Mouse (Mus musculus): Measurements from ENCODE around the gene R3hcc1l.

The R3hcc1l gene

DNA sequence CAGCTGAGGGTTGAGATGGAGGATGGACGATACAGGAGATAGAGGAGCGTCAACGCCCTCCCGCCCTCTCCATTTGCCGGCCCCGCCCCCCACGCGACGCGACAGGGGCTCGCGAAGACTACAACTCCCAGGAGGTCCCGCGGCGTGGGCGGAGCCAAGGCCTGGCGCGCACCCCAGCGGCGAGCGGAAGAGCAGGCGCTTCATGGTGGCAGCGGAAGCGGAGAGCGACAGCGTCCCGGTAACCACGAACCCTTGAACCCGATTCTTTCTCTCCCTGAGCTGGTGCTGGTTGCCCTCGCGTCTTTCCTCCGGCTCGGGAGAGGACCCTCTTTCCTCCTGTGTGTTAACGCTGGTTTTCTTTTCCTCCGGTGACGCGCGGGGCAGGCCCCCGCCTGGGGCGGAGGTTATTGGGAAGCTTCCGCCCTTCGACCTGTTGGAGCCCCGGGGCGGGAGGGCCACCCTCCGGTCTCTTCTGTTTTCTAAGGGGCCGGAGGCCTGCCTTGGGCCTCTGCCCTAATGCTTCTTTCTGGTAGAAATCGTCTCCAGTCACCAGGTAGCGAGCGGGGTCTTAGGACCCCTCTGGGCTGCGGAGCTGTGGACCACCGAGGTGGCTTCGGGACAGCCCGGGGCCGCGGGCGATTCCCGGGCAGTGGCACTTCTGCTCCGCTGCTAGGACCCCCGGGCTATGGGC is at the start of gene R3hcc1l:
R3hcc1l (plus strand) TSS at position 140 of the 691 bp plus-strand sequence.
- DNase-seq (ENCODE audit: low read depth): peak; percentile 97

DNA sequence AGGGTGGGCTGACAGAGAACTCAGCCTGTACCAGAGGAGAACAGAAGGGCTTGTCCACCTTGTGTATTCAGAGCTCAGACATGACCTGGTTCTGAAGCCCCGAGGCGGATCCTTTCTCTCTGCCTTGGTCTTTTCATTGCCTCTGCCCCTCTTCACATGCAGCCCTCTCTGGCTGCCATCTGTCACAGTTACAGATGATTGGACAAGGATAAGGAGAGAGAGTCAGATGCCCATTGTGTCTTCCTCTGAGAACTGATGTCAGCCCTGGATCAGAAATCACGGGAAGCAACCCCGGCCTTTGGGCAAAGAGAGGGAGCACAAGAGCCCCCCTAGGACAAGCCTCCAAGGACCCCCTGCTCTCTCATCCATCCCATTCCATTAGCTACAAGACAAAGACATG is 47.0 kb upstream of the R3hcc1l start:
- no peak for DNase-seq (ENCODE audit: low read depth)

DNA sequence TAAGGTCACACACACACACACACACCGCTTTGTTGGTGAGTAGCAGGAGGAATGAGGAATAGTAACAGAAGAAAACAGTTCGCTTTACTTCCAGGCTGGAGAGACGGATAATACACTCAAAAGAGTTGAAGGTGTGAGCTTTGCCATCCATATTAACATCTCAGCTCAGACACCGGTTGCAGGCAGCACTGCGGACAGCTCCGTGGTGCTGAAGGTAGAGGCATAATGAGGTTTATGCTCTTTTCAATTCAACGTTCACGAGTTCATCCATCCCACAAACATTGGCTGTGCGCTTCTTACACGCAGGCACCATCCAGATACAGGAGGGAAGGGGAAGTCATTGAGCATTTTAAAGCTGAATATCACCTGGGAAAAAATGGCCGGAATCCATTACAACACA is 45.7 kb upstream of the R3hcc1l start:
- DNase-seq (ENCODE audit: low read depth): no peak

DNA sequence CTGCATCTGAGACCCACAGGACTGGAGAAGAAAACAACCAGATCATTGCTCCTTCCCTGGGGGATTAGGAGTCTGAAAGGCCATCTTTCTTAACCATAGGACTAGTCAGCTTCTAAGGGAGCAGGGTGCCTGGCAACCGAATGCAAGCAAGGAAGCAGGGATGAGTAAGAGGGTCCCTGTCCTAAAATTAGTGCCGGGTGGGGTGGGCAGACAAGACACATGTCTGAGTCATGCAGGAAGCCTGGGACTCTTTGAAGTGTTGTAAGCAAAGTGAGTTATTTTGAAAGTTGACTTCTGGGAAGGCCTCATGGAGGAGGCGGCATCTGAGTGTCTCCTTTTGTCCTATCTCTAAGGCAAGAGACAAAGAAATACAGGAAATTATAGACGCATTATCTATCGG is 40.8 kb upstream of the R3hcc1l start:
- DNase-seq (ENCODE audit: low read depth): no peak

DNA sequence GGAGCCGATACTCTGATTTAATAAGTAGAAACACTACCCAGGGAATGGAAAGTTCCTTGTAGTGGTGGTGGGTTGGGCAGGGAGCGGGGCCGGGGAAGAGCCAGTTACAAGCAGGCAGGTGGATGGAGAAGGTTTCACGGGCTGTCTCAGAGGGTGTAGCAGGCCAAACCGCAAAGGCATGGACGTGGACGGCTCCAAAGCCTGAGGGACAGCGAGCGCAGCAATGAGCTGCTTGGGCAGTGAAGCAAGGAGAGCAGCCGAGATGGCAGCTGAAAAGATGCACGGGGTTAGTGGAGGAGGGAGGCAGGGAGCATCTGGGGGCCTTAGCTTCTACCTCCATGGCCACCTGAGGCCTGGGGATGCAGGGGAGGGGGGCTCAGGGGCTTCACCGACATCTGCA is 40.3 kb upstream of the R3hcc1l start:
- no peak for DNase-seq (ENCODE audit: low read depth)

GRCm38 (mm10) chr19:42485443-42485842 is 33.1 kb upstream of the R3hcc1l start:
- DNase-seq (ENCODE audit: low read depth): no peak

- DNase-seq (ENCODE audit: low read depth): no peak
Measured at GRCm38 (mm10) chr19:42487261-42487660, 31.3 kb upstream of the R3hcc1l start.

- DNase-seq (ENCODE audit: low read depth): no peak
Measured at GRCm38 (mm10) chr19:42493257-42493917, 25.2 kb upstream of the R3hcc1l start.

DNA sequence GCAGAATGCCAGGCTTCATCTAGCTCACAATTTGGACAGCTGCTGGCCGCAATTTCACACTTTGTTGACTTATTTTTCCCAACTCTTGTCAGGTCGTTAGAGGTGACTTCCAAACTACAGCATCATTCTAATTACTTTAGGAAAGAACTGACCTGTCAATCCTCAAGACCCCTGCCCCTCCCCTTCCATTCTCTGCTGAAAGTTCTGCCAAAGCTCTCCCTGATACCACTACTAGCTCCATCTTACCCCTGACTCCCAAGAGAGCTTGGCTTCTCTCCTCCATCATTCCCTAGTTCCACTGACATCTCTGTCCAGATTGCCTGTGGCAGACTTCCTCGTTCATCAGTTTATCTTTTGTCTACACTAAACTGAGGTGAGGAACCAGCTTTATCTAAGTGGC is 14.4 kb upstream of the R3hcc1l start:
- no peak for DNase-seq (ENCODE audit: low read depth)

DNA sequence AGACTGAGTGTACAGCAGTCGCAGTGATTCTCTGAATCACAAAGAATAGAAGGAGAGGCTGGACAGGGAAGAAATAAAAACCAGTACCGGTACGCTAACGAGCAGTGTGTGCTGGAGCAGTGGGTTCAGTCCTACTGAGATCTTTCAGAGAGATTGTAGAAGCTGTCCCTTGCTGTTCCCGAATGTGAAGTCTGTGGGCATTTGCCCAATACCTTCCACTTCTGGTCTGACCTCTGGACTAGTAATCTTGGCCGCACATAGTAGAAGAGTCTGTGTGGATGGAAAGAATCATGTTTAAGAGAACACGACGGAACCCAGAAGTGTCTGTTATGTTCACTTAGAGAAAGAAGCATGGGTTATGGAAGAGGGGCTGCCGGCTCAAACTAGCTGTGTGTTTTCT is 8.9 kb upstream of the R3hcc1l start:
- no peak for DNase-seq (ENCODE audit: low read depth)

DNA sequence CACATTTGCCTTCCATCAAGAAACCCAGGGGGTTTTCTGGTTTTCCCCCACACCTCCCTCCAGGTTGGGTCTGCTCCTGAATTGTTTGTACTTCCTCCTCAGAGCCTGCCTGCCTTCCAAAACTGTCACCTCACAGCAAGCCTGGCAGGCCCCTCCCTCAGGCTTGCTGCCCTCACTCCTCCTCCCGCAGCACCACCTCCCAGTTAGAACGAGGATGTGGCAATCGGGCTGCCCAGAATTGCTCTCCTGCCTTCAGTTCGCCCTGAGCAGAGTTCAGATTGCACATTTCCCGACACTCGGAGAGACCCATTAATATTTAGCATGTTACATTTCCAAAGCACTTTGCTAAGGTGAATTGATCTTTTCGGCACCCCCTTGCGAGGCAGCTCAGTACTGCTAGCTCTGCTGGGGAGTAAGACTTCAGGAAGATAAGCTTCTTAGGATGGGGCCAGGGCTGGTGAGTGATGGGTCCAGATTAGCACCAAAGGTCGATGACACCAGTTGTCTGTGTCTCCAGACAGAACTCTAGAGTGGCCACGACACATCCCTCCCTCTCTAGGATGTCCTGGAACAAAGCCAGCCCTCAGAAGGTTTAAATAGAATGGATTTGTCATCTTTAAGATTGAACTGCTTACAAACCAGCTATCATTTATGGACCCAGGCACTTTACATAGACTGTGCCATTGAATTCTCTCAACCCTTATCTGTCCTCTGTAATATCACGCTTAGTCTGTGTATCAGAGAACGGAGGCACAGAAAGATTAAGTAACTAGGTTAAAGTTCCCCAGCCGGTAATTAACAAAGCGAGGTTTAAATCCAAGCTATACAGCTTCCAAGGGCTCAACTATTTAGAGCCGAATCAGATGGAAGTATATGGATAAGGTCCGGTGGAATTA is 8.0 kb upstream of the R3hcc1l start:
- no peak for DNase-seq (ENCODE audit: low read depth)

- no peak for DNase-seq (ENCODE audit: low read depth)
Measured at GRCm38 (mm10) chr19:42515656-42516055, 2.9 kb upstream of the R3hcc1l start.

- no peak for DNase-seq (ENCODE audit: low read depth)
Measured at GRCm38 (mm10) chr19:42516121-42516520, 2.4 kb upstream of the R3hcc1l start.

DNA sequence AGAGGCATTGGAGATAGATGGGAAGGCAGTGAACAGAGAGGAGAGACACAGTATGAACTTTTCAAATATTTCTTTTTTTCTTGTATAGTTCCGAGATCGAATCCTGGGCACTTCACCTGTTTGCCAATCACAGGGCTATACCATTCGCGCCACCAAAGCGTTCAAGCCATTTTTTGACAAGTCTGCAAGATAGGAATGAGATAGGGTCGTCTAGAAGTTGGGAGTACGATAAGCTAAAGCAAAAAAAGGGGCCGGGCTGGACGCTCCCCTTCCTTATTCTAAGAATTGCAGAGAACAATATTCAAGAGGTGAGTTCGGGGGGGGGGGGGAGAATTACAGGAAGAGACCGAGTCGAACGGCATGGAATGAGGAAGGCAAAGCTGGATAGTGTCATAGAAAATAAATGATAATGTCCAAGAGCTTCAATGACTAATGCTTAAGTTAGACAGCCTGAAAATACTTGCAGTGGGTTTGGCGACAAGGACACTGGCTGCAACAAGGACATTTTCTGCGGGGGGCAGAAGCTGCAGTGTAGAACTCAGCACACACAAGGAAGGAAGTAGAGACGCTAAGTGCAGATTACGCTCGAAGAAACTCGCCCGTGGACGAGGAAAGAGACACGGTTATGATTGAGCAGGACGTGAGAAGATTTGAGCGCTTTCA is 471 bp upstream of the R3hcc1l start:
- DNase-seq (ENCODE audit: low read depth): no peak

- no peak for DNase-seq (ENCODE audit: low read depth)
Measured at GRCm38 (mm10) chr19:42519760-42520159, 1.2 kb downstream of the R3hcc1l start.

- no peak for DNase-seq (ENCODE audit: low read depth)
Measured at GRCm38 (mm10) chr19:42524703-42525102, 6.1 kb downstream of the R3hcc1l start.

DNA sequence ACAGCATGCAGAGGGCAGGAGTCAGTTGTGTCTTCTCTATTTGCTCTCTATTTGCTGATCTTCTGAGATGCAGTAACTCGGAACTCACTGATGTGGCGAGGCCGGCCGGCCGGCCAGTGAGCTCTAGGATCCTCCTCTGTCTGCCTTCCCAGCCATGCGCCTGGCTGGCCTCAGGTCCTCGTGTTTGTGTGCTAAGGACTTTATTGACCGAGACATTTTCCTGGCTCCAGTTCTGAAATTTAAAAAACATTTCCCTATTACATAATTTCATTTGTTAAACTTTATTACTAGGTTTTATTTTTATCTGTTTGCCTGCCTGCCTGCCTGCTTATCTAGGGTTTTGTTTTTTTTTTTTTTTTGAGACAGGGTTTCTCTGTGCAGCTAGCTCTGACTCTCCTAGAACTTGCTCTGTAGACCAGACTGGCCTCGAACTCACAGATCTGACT is 11.5 kb downstream of the R3hcc1l start:
- no peak for DNase-seq (ENCODE audit: low read depth)

GRCm38 (mm10) chr19:42534427-42534826 is 15.9 kb downstream of the R3hcc1l start:
- DNase-seq (ENCODE audit: low read depth): no peak

DNA sequence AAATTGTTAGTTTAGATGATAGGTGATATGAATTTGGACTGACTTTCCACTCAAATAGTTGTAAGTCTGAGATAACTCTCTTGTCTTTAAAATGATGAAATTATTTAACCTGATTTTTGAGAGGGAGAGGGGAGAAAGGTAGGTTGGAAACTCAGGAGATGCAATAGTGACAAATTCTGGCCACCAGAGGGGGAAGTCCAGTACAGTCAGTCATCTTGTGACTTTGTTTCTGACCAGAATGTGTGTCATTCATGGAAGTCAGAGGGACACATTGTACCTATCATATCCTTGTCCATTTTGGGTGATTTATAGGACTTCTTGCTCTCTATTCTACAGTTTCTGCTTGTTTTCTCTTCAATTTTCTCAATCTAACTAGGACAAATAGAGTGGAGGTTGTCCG is 19.0 kb downstream of the R3hcc1l start:
- no peak for DNase-seq (ENCODE audit: low read depth)

DNA sequence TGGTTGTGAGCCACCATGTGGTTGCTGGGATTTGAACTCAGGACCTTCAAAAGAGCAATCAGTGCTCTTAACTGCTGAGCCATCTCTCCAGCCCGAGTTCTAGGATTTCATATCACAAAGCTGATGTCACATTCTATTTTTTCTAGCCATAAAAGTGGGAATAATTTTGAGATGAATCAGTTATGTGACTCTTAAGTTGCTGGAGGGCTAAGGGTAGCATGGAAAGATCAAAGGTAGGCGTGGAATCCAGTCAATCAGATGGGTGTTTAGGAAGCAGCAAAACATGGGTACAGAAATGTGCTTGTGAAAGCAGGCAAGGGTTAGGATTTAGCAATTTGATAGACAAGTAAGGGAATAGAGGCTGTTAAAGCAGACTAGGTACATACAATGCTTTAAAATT is 20.4 kb downstream of the R3hcc1l start:
- DNase-seq (ENCODE audit: low read depth): no peak

DNA sequence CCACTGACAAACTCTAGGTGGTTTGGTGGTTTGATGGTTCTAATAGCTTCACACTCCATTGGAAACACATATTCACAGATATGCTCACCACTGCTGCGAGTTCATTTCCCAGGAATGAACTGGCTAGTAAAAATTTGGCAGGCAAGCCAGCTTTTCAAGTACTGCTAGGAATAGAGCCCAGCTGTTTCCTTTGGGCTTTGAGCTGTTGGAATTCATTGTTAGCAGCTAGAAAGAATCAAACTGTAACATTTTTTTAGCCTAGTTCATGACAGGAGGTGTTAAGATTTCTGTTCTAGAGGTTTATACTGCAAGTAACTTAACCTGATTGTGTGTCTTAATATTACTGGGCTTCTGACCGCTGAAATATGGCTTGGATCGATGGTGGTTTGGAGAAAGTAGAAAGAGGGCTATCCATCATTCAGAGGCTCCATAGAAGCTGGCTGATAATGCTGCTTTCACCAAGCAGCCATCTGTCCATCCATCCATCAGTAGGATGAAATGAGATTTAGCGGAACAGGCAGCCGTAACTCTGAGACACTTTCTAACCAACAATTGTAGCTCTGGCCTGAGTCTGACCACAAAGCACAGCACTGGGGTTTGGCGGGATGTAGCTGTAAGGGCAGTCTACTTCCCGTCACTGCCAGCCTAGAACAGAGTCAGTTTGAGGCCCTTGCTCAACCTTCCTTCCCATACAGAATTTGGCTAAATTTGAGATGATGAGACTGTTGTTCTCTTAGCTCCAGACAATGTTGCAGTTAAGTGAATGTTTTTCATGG is 21.0 kb downstream of the R3hcc1l start:
- no peak for DNase-seq (ENCODE audit: low read depth)
